Mouse (Mus musculus) megakaryocyte, adult 5-6 weeks (primary cell): ENCODE data around the gene Ripply1. TPM values are rescaled to one million over a fixed set of nuclear protein-coding genes. Genes with fewer than 3 reads are reported as not detected.

ENCODE experiments used
- ATAC-seq: 2 replicates; pipeline ENCODE4 v1.8.0; 2016; ENCODE audit warnings: mild to moderate bottlenecking, inconsistent platforms; ENCODE audit not compliant: poor library complexity, severe bottlenecking
- total RNA-seq, 2 experiments: library from RNA; stranded (forward) in 1 of 2; stranded (reverse) in 1 of 2; fragments of 153-499, 151-499 nt in 1 of 2; fragments of 221-1000, 200-1000 nt in 1 of 2; gene quantifications; 2 replicates each; pipeline versions ENCODE4 v1.2.3 to v1.2.4; 2015 to 2017

Ripply1 gene
- not detected in 2 replicates for total RNA-seq (2015)
- not detected in 2 replicates for total RNA-seq (2017)

- no peak for ATAC-seq
Observed at GRCm38 (mm10) chrX:139782278-139783044, at the start of gene Ripply1. Gene Ripply1 (minus strand): TSS chrX:139782353.

GRCm38 (mm10) chrX:139828363-139829092, 46.4 kb upstream of the Ripply1 start:
- ATAC-seq: no peak

- ATAC-seq: no peak
Observed at GRCm38 (mm10) chrX:139826926-139827325, 44.8 kb upstream of the Ripply1 start.

- ATAC-seq: no peak
Observed at GRCm38 (mm10) chrX:139825402-139825801, 43.2 kb upstream of the Ripply1 start.

- ATAC-seq: no peak
Observed at GRCm38 (mm10) chrX:139815201-139815600, 33.0 kb upstream of the Ripply1 start.

- ATAC-seq: peak; percentile 74
Observed at GRCm38 (mm10) chrX:139814018-139814635, 32.0 kb upstream of the Ripply1 start.

GRCm38 (mm10) chrX:139813299-139814002, 31.3 kb upstream of the Ripply1 start:
- peak; percentile 29; the same call in 1 of the 2 replicates for ATAC-seq

GRCm38 (mm10) chrX:139812636-139813298, 30.6 kb upstream of the Ripply1 start:
- no peak for ATAC-seq

- no peak for ATAC-seq
Observed at GRCm38 (mm10) chrX:139808501-139808900, 26.3 kb upstream of the Ripply1 start.

GRCm38 (mm10) chrX:139808085-139808484, 25.9 kb upstream of the Ripply1 start:
- no peak for ATAC-seq

GRCm38 (mm10) chrX:139807391-139807790, 25.2 kb upstream of the Ripply1 start:
- ATAC-seq: no peak

GRCm38 (mm10) chrX:139805918-139806317, 23.8 kb upstream of the Ripply1 start:
- no peak for ATAC-seq

GRCm38 (mm10) chrX:139803028-139803427, 20.9 kb upstream of the Ripply1 start:
- no peak for ATAC-seq

GRCm38 (mm10) chrX:139800406-139800878, 18.3 kb upstream of the Ripply1 start, which contains the start of gene Cldn2:
Gene Cldn2 (plus strand): TSS chrX:139800828.
- ATAC-seq: no peak

GRCm38 (mm10) chrX:139799953-139800352, 17.8 kb upstream of the Ripply1 start:
- ATAC-seq: no peak

GRCm38 (mm10) chrX:139797875-139798274, 15.7 kb upstream of the Ripply1 start:
- peak; percentile 63 for ATAC-seq

- no peak for ATAC-seq
Observed at GRCm38 (mm10) chrX:139796037-139796436, 13.9 kb upstream of the Ripply1 start.

GRCm38 (mm10) chrX:139794072-139794845, 12.1 kb upstream of the Ripply1 start:
- no peak for ATAC-seq

- no peak for ATAC-seq
Observed at GRCm38 (mm10) chrX:139785764-139786163, 3.6 kb upstream of the Ripply1 start.
